Mouse (Mus musculus) R1 (cell line): ENCODE measurements around the gene Plcd1.

Experiments used
- DNase-seq: peaks from one replicate; pipeline ENCODE4 v3.0.0-alpha.2; 2018; ENCODE audit warnings: low read depth, low spot score

Plcd1 gene

GRCm38 (mm10) chr9:119093419-119094295 lies at the start of gene Plcd1:
Gene Plcd1, minus strand, starts transcription at chr9:119093502.
- peak; percentile 68 for DNase-seq

DNA sequence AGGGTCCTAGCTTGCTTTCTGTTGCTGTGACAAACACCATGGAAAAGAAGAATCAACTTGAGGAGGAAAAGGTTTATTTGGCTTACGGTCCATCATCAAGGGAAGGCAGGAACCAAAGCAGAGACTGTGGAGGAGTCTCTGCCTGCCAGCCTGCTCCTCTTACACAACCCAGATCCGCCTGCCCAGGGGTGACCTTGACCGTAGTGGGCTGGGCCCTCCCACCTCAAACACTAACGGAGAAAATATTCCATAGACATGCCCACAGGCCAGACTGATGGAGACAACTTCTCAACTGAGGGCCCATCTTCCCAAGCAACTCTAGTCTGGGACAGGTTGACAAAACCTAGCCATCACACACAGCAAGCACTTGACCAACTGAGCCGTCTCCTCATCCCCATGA lies 48.8 kb upstream of the Plcd1 start:
- DNase-seq = no peak

- DNase-seq = no peak
Measured at GRCm38 (mm10) chr9:119138836-119139235, 45.5 kb upstream of the Plcd1 start.

DNA sequence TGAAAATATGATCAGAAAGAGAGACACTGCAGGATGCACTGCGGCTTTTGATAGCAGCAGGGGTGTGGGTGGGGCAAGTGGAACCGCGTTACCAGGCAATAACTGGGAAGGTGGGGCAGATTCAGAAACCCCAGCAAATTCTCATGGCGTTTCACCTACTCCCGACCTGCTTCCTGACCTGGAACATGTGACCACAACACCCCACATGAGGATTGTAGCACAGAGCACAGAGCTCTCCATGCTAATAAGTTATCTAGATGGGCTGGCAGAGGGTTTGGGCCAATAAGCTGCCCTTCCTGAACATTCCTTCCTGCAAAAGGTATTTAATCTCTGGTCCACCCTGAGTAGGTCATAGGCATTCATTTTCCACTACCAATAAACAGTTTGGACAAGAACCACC lies 37.4 kb upstream of the Plcd1 start:
- no peak for DNase-seq

DNA sequence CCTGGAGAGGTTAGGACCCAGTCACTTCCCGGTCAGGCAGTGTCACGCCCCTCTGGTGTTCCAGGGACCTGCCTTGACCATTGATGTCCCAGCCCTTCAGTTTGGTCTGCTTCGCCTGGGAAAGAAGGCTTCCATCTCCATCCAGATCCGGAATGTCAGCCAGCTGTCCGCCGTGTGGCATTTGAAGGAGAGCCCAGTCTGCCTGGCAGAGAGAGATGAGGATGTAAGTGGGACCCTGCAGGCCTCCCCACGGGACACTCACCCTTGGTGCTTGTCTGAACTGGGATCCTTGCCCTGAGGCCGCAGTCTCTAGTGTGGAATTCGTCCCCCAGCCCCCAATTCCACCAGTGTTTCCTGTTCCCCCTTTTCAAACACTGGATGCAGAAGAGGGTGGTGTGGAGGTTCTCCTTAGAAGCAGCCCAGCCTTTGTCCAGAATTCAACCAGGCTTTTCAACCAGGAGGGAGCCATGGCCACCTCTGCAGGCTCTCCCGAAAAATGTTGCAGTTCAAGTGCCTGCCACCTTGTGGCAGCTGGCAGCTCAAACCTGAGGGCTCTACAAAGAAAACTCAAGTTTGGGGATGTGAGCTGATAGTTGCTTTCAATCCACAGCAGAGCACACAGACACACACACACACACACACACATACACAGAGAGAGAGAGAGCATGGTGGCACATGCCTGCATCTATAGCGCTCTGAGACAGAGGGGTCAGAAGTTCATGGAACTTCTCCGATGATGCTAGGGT lies 35.3 kb upstream of the Plcd1 start:
- DNase-seq = no peak

DNA sequence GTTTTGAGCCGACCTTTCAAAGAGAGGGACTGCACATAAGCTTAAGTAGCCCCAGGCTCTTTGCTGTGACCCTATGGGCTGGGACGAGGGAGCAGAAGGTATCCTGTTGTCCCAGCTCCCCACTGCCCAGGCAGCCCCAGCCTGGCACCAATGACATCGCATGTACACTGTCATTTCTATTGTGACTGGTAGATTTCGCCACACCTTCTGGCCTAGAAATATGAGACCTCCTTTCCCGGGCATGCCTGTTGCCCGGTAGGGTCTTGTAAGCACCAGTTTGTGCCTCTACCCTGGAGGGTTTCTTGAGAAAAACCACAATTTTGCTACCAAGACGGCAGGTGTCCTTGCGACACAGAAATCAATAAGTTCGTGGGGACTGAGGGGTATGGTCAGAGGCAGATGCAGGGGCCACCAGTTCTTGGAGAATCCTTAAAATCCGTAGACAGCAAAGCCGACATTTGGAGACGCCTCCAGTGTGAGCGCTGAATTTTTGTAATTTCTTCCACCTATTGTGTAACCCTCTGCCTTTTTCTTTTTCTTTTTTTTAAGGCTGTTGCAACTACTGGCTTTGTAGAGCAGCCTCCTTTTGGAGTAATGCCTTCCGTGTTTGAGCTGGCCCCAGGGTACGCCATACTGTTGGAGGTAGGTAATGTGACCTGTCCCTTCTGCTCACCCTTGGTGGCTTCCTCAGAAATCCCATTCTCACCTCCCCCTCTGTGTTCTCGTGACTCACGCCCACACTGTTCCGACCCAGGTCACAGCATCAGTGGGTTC lies 29.5 kb upstream of the Plcd1 start:
- no peak for DNase-seq

DNA sequence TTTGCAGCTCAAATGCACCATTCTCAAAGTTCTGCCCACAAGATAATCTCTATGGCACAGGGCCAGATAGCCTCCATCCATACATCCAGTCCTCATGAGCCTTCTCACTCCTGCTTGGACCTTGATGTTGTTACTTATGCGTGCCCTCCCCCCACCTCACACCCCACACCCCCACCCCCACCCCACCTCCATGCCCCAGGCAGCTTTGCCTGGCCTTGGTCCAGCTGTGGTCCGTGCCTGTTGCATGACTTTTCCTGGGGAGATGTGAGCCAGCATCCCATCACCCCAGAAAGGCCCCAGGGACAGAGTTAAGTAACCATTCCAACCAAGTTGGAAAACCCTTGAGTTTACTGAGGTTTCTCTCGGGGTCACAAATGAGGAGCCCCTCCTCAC lies 26.9 kb upstream of the Plcd1 start:
- DNase-seq = no peak

- DNase-seq = no peak
Measured at GRCm38 (mm10) chr9:119119409-119120167, 26.3 kb upstream of the Plcd1 start.

- DNase-seq = peak; percentile 86
Measured at GRCm38 (mm10) chr9:119114911-119115310, 21.6 kb upstream of the Plcd1 start.

GRCm38 (mm10) chr9:119110640-119111039 lies 17.3 kb upstream of the Plcd1 start:
- DNase-seq = no peak

DNA sequence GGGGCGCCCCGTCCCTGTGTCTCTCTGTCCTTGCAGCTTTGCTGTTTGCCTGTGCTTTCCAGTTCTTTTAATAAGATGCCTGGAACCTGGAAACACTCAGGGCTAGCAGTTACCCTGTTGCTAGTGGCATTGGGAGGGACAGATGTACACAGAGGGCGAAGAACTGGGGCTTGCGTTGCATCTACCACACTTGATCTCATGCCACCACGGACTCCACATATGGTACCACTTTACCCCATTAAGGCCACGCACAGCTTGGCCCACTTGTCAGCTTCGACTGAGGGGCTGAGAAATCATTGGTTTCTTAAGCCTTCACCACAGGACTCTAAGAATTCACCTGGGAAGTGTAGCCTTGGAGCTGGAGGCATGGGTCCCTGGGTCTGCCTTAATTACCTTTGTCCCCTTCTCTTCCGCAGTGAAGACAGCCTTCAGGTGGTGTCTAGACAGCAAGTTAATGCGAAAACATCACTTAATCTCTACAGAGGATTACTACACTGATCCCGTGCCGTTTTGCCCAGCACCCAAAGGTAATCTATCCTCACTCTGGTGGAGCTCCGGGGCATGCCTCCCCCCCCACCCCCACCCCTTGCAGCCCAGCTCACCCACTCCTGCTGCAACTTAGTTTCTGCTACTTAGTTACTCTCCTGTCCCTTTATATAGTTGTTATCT lies 16.5 kb upstream of the Plcd1 start:
- DNase-seq = no peak

DNA sequence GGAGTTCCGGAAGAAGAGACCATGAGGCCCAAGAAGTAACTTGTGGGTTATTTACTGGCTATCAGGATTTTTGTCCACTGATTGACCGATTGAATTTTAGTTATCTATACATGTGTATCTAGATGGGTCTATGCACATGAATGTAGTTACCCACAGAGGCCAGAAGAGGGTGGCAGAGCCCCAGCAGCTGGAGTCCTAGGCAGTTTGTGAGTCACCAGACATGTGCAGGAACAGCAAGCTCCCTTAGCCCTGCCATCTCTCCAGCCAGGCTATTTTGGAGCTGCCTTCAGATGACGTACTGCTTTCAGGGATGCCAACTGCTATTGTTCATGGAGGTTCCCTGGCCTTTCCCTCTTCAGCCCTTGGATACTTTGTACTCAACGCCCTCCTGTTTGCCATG lies 14.3 kb upstream of the Plcd1 start:
- peak; percentile 82 for DNase-seq

- no peak for DNase-seq
Measured at GRCm38 (mm10) chr9:119102783-119103113, 9.4 kb upstream of the Plcd1 start.

- DNase-seq = peak; percentile 98
Measured at GRCm38 (mm10) chr9:119101992-119102782, 8.9 kb upstream of the Plcd1 start, which contains the start of gene Dlec1. Gene Dlec1, plus strand, starts transcription at chr9:119102478.

GRCm38 (mm10) chr9:119100177-119100898 lies 7.0 kb upstream of the Plcd1 start:
- peak; percentile 74 for DNase-seq

GRCm38 (mm10) chr9:119094462-119095109 lies 1.3 kb upstream of the Plcd1 start:
- DNase-seq = no peak

- DNase-seq = no peak
Measured at GRCm38 (mm10) chr9:119092473-119093418, 556 bp downstream of the Plcd1 start.
